Mouse (Mus musculus) adrenal gland, adult 10 weeks (tissue): ENCODE measurements around the gene Faah. TPM values are rescaled to one million over a fixed set of nuclear protein-coding genes. Genes with fewer than 3 reads are reported as not detected.

Source experiments
- polyA plus RNA-seq: library from polyadenylated mRNA; stranded (reverse); fragments of 350-450 nt; fragmentation: Illumina TruSeq; extraction: RNeasy Lipid Tissue Mini Kit (QIAGEN cat#74804); gene quantifications from one replicate; pipeline ENCODE4 v1.2.3, GENCODE M21; 2014; ENCODE audit warnings: low read depth, low replicate concordance

Gene Faah
- polyA plus RNA-seq, result 0.52 TPM

DNA sequence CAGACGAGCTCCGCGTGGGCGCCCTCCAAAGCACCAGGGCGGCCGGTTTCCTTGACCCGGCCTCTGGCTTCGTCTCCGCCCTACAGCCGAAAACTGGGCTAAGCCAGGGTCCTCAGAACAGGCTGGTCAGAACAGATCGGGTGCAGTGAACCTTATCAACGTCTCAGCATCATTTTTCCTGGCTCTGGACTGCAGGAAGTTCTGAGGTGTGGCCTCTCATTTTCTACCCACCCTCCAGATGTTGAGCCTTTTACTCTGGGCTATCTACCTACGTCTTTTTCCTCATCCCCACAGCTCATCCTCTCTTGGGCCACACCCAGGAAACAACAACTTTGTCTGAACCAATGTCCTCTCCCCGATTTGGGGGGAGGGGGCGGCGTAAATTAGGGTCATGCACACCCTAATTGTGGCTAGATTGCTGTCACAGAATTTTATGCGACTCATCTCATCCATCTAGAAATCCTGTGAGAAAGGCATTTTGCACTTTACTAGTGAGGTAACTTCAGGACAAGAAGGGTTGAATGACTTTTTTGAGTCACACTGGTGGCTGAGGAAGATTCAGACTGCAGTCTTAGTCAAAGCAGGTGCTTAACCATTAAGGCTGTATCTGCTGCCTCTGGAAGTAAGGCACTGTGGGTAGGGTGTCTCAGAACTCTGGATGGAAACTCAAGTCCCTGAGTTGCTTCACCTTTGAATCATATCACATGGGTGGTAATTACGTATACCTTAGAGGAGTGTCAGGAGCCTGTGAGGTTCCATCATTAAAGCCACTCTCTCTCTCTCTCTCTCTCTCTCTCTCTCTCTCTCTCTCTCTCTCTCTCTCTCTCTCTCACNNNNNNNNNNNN is at the start of gene Faah:
Gene Faah (minus strand): TSS at position 25 of the 845 bp plus-strand sequence.

DNA sequence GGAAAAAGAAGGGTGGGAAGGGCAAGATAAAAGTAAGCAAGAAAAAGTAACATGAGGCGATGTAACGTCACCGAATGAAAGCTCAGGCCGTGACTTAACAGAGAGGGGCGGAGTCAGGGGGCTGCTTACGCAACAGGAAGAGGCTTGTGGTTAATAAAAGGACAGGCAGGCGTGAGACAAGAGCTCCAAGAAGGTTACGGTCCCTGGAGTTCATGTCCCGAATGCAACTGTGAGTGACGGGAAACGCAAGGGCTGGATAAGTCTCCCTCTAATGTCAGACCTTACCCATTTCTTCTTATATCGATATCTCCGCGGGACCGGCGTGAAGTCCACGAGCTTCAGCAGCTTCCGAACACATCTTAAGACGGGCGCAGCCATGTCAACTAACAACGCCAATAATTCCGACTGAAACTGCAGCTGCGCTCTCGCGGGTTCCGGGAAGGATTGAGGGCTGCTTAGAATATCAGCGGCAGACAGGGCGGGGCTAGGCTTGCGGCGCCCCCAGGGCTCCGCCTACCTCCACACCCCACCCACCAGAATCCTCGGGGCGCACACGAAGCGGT is 35.8 kb upstream of the Faah start, which contains the start of gene Nsun4:
Gene Nsun4 (minus strand): TSS at position 478 of the 563 bp plus-strand sequence.

GRCm38 (mm10) chr4:115939295-115940102 is 78.2 kb downstream of the Faah start, which contains the start of gene Dmbx1:
Gene Dmbx1, minus strand, starts transcription at chr4:115939926.

Other genes with a start within 250 kb of the Faah start
- gene Tex38, start 236.9 kb downstream of the Faah start, polyA plus RNA-seq, result not detected
- gene Atpaf1, start 233.1 kb downstream of the Faah start, polyA plus RNA-seq, result 234 TPM
- gene Mob3c, start 189.8 kb downstream of the Faah start, polyA plus RNA-seq, result 15.3 TPM
- 15.5 TPM for gene Mknk1, start 178.7 kb downstream of the Faah start, polyA plus RNA-seq
- gene Kncn, start 133.5 kb downstream of the Faah start, polyA plus RNA-seq, result not detected
- not detected for gene 6430628N08Rik, start 127.3 kb downstream of the Faah start, polyA plus RNA-seq
- not detected for gene Dmbx1, start 78.0 kb downstream of the Faah start, polyA plus RNA-seq
- 18.1 TPM for gene Nsun4, start 36.0 kb upstream of the Faah start, polyA plus RNA-seq
- 287 TPM for gene Uqcrh, start 57.1 kb upstream of the Faah start, polyA plus RNA-seq
- 6.2 TPM for gene Lrrc41, start 57.3 kb upstream of the Faah start, polyA plus RNA-seq
- gene Rad54l, start 105.8 kb upstream of the Faah start, polyA plus RNA-seq, result 0.64 TPM
- 10.8 TPM for gene Pomgnt1, start 105.9 kb upstream of the Faah start, polyA plus RNA-seq
- 4.3 TPM for gene Lurap1, start 133.4 kb upstream of the Faah start, polyA plus RNA-seq
- gene Tspan1, start 149.7 kb upstream of the Faah start, polyA plus RNA-seq, result not detected
- not detected for gene 1700042G07Rik, start 155.4 kb upstream of the Faah start, polyA plus RNA-seq
- 6.3 TPM for gene Gm49337, start 155.5 kb upstream of the Faah start, polyA plus RNA-seq
- 37.9 TPM for gene Pik3r3, start 203.7 kb upstream of the Faah start, polyA plus RNA-seq